Mouse (Mus musculus) limb, embryonic 14.5 days (tissue): ENCODE results near the gene Col4a6. TPM values are rescaled to one million over a fixed set of nuclear protein-coding genes. Genes with fewer than 3 reads are reported as not detected.

Source experiments
- ATAC-seq: fragments of 200-750 bp; cut with Nextera tagmentation; 2 replicates; pipeline ENCODE4 v1.8.0; 2017; ENCODE audit warnings: low read depth, moderate number of reproducible peaks, moderate TSS enrichment; ENCODE audit not compliant: low FRiP score
- DNase-seq: peaks from one replicate; pipeline ENCODE4 v3.0.0-alpha.2; 2015; ENCODE audit warnings: low spot score
- H3K27ac ChIP-seq: fragments of 300-500 bp; sonication (generic); replicated peaks from 2 replicates; pipeline ENCODE4 v1.5.1; 2014; ENCODE audit warnings: low read depth, mild to moderate bottlenecking, low read length, moderate library complexity, mixed read lengths
- H3K27me3 ChIP-seq: fragments of 300-500 bp; sonication (generic); 2 replicates; pipeline ENCODE4 v1.6.1; 2014; ENCODE audit warnings: low read length, mixed read lengths; ENCODE audit not compliant: control insufficient read depth, insufficient read depth
- H3K36me3 ChIP-seq: fragments of 300-500 bp; sonication (generic); 2 replicates; pipeline ENCODE4 v1.6.1; 2014; ENCODE audit warnings: mild to moderate bottlenecking, low read length, moderate library complexity, mixed read lengths; ENCODE audit not compliant: control insufficient read depth, insufficient read depth
- H3K4me1 ChIP-seq: fragments of 300-500 bp; sonication (generic); 2 replicates; pipeline ENCODE4 v1.6.1; 2014; ENCODE audit warnings: antibody characterized with exemption, low read length, mixed read lengths; ENCODE audit not compliant: control insufficient read depth, insufficient read depth
- H3K4me2 ChIP-seq: fragments of 300-500 bp; sonication (generic); replicated peaks from 2 replicates; pipeline ENCODE4 v1.6.1; 2014; ENCODE audit warnings: low read depth, mild to moderate bottlenecking, low read length, moderate library complexity; ENCODE audit not compliant: severe bottlenecking
- H3K4me3 ChIP-seq: fragments of 300-500 bp; sonication (generic); replicated peaks from 2 replicates; pipeline ENCODE4 v1.5.1; 2014; ENCODE audit warnings: low read length
- H3K9ac ChIP-seq: fragments of 300-500 bp; sonication (generic); 2 replicates; pipeline ENCODE4 v1.6.1; 2014; ENCODE audit warnings: mild to moderate bottlenecking, low read depth, low read length, moderate library complexity; ENCODE audit not compliant: severe bottlenecking
- H3K9me3 ChIP-seq: fragments of 300-500 bp; sonication (generic); 2 replicates; pipeline ENCODE4 v1.6.1; 2016; ENCODE audit warnings: low read length; ENCODE audit not compliant: control insufficient read depth
- POLR2A ChIP-seq: fragments of 200-500 bp; IDR thresholded peaks from 2 replicates; pipeline ENCODE4 v1.8.0; 2012; ENCODE audit warnings: inconsistent platforms, mild to moderate bottlenecking, moderate library complexity, borderline replicate concordance; ENCODE audit not compliant: insufficient read depth, insufficient read length; ENCODE audit errors: extremely low read depth
- WGBS: fragments of 180-500 bp; shearing (Covaris S2); extraction: QIAGEN DNeasy Blood & Tissue Kit; methylation state at CpG from one replicate; pipeline ENCODE4 v1.1.7; 2014; 5-methylcytosine and 5-hydroxymethylcytosine counted together
- polyA plus RNA-seq, 2 experiments: library from polyadenylated mRNA; depleted of rRNA in 1 of 2; stranded (reverse) in 1 of 2; unstranded in 1 of 2; fragments of >200 nt; fragmentation: Nextera tagmentation in 1 of 2; extraction: Ambion mirVana in 1 of 2; gene quantifications; 2 replicates each; pipeline versions ENCODE4 v1.2.1 to v1.2.3; 2012 to 2014

Gene Col4a6
- polyA plus RNA-seq (2012; rRNA removed) = 2.1 and 2.6 TPM in 2 replicates
- 2.1 and 2.2 TPM in 2 replicates for polyA plus RNA-seq (2014; fragmentation: Nextera tagmentation; extraction: Ambion mirVana)

- H3K27me3 ChIP-seq = peaks cover 10% of the 10 kb centered on the region; the same call in 1 of the 2 replicates
- DNase-seq (no peak), ATAC-seq (no peak)
- H3K9ac ChIP-seq = peak within 1 kb of the TSS; percentile 8; the same call in 1 of the 2 replicates
- TF ChIP-seq POLR2A = no peak
- no peaks in the 10 kb centered on the region for H3K4me1 ChIP-seq
- H3K4me2 ChIP-seq = peak within 1 kb of the TSS; percentile 49
- H3K9me3 ChIP-seq = no peaks in the 10 kb centered on the region
- no peak within 1 kb of the TSS for H3K27ac ChIP-seq
- H3K4me3 ChIP-seq = peak within 1 kb of the TSS; percentile 45
- WGBS = 19% methylated on average over 16 of the region's 16 CpGs
- H3K36me3 ChIP-seq = no peaks in the 10 kb centered on the region
These were observed at the start of gene Col4a6 for GRCm38 (mm10) chrX:141473470-141474302. Gene Col4a6, minus strand, starts transcription at chrX:141474076.

GRCm38 (mm10) chrX:141503125-141503524 is 29.2 kb upstream of the Col4a6 start:
- TF ChIP-seq POLR2A = no peak
- no peak overlapping the region for H3K27ac ChIP-seq
- no peaks in the 10 kb centered on the region for H3K27me3 ChIP-seq
- H3K9ac ChIP-seq = no peak overlapping the region
- no peak overlapping the region for H3K4me3 ChIP-seq
- no peaks in the 10 kb centered on the region for H3K36me3 ChIP-seq
- ATAC-seq = no peak
- no peaks in the 10 kb centered on the region for H3K4me1 ChIP-seq
- no peaks in the 10 kb centered on the region for H3K9me3 ChIP-seq
- H3K4me2 ChIP-seq = no peak overlapping the region
- 80% methylated on average over 1 of the region's 1 CpGs for WGBS
- no peak for DNase-seq

- H3K9ac ChIP-seq = no peak overlapping the region
- no peak overlapping the region for H3K4me3 ChIP-seq
- H3K4me1 ChIP-seq = no peaks in the 10 kb centered on the region
- H3K27me3 ChIP-seq = no peaks in the 10 kb centered on the region
- DNase-seq (no peak), ATAC-seq (no peak)
- H3K4me2 ChIP-seq = no peak overlapping the region
- no peaks in the 10 kb centered on the region for H3K9me3 ChIP-seq
- 67% methylated on average over 4 of the region's 4 CpGs for WGBS
- no peak overlapping the region for H3K27ac ChIP-seq
- no peak for TF ChIP-seq POLR2A
- no peaks in the 10 kb centered on the region for H3K36me3 ChIP-seq
These were observed 20.7 kb upstream of the Col4a6 start for GRCm38 (mm10) chrX:141494545-141494944.

GRCm38 (mm10) chrX:141475566-141476327 is 1.9 kb upstream of the Col4a6 start:
- H3K4me1 ChIP-seq = no peaks in the 10 kb centered on the region
- peak overlapping the region; percentile 45 for H3K4me3 ChIP-seq
- TF ChIP-seq POLR2A = no peak
- peak overlapping the region; percentile 59 for H3K9ac ChIP-seq
- no peaks in the 10 kb centered on the region for H3K36me3 ChIP-seq
- H3K9me3 ChIP-seq = no peaks in the 10 kb centered on the region
- ATAC-seq (peak; percentile 63; the same call in 1 of the 2 replicates), DNase-seq (peak; percentile 3)
- 22% methylated on average over 14 of the region's 14 CpGs for WGBS
- no peak overlapping the region for H3K27ac ChIP-seq
- H3K4me2 ChIP-seq = peak overlapping the region; percentile 48
- peaks cover 10% of the 10 kb centered on the region; the same call in 1 of the 2 replicates for H3K27me3 ChIP-seq

- TF ChIP-seq POLR2A = no peak
- Histone ChIP-seq H3K9me3 (no peaks in the 10 kb centered on the region), H3K9ac (peak within 1 kb of the TSS; percentile 59), H3K36me3 (no peaks in the 10 kb centered on the region), H3K4me1 (no peaks in the 10 kb centered on the region), H3K27me3 (peaks cover 10% of the 10 kb centered on the region; the same call in 1 of the 2 replicates), H3K4me3 (peak within 1 kb of the TSS; percentile 45), H3K4me2 (peak within 1 kb of the TSS; percentile 48), H3K27ac (no peak within 1 kb of the TSS)
- WGBS = 21% methylated on average over 12 of the region's 13 CpGs
- DNase-seq (peak; percentile 69), ATAC-seq (peak; percentile 87)
These were observed 1.2 kb upstream of the Col4a6 start, which contains the start of gene Col4a5 for GRCm38 (mm10) chrX:141475110-141475509. Gene Col4a5, plus strand, starts transcription at chrX:141475385.
